Mouse (Mus musculus): ENCODE measurements around the gene Gm9964.

DNA sequence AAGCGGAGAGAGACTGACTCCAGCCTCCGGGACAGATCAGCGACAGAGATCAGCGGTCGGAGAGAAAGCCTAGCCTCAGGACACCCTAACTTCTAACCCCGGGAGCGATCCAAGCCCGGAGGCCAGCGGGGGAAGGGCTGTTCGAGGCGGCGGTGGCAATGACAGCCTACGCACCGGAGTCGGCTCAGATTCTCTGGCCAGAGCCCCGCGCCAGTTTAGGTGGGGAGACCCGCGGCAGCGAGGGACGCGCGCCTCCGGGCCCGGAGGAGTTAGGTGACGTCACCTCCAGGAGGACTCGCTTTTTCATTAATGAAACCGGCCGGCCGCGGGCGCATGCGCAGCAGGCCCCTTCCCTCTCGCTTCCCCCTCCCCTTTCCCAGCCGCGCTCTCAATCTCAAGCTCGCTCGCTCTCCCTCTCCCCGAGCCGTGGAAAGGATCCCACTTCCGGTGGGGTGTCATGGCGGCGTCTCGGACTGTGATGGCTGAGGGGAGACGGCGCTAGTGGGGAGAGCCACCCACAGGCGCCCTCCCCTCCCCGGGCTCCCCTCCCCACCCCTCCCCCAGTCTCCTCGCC is 42.6 kb upstream of the Gm9964 start, which contains the start of gene Nf1:
- TF ChIP-seq CTCF (IDR thresholded peaks at IDR 0.05; ENCODE audit: low read depth, low read length) = no peak
- TF ChIP-seq POLR2A (IDR thresholded peaks at IDR 0.05; ENCODE audit: extremely low read depth, insufficient read depth, low read length) = peak; percentile 39

All from liver, adult 2 months (tissue).